Mouse (Mus musculus): Measurements from ENCODE around the gene Gm45208. TPM values are rescaled to one million over a fixed set of nuclear protein-coding genes. Genes with fewer than 3 reads are reported as not detected.
A peak's percentile ranks its signal among the peaks of the same experiment; 100 is the strongest.

Gene Gm45208
- polyA plus RNA-seq, 1 experiment from 2014 or later, result 0.34 TPM

DNA sequence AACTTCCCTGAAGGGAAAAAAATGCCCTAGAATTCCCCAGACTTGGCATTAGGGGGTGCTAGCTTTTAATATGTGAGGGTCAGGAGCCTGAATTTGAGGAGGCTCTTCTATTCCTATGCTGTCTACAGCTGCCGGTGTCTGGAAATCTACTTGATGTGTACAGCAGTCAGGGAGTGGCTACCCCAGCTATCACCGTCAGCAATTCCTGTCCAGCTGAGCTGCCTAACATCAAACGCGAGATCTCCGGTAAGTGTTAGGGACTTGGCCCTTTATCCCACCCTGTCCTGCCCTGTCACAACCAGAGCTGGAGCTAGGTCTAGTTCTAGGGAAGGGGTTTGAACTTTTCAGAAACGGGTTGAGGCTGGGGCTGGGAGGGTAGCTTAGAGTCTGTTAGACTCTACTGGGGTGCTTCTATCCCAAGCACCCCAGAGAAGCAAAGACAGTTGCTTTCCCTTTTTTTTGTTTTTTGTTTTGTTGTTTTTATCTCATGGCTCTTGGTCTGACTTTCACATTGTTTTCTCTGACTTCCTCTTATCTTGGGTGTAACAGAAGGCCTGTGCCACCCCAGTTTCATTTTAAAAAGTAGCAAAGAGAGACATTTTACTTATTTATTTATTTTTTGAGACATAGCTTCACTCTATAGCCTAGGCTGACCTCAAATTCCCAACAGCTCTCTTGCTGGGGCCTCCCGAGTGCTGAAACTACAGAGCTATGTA is 47.4 kb downstream of the Gm45208 start:
- H3K4me1 ChIP-seq (ENCODE audit: control insufficient read depth, insufficient read depth, low read length), result peaks cover 7% of the 10 kb centered on the region; the same call in 1 of the 2 replicates
- 78% methylated on average over 7 of the region's 7 CpGs for WGBS (ENCODE audit: insufficient replicate concordance)
- no peaks in the 10 kb centered on the region for H3K9me3 ChIP-seq (replicated peaks; ENCODE audit: control insufficient read depth, low read length)
- peaks cover 3% of the 10 kb centered on the region; the same call in 1 of the 2 replicates for H3K36me3 ChIP-seq (ENCODE audit: control insufficient read depth, insufficient read depth, low read length)
- H3K27ac ChIP-seq (ENCODE audit: low read depth, low read length), result no peak overlapping the region
- H3K9ac ChIP-seq (ENCODE audit: low read depth, low read length), result no peak overlapping the region
- H3K4me2 ChIP-seq, result no peak overlapping the region
- no peak overlapping the region for H3K4me3 ChIP-seq (ENCODE audit: low read depth, low read length)
- no peak for ATAC-seq (replicated peaks; ENCODE audit: insufficient number of reproducible peaks, low FRiP score, low TSS enrichment)
- no peaks in the 10 kb centered on the region for H3K27me3 ChIP-seq (ENCODE audit: control insufficient read depth, insufficient read depth, low read length)

DNA sequence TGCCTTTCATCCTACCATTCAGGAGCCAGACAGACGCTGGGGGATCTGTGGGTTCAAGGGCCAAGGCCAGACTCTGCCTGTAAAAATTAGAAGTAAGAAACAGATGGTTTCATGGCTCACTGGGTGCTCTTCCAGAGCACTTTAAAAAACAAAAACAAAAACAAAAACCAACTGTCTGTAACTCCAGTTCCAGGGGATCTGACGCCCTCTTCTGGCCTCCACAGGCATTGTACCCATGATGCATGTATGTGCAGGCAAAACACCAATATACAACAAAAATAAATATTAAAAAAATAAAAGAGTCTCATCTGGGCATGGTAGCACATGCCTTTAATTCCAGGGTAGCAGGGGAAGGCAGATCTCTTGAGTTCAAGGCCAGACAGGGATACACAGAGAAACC is 50.7 kb downstream of the Gm45208 start:
- Histone ChIP-seq H3K27me3 (ENCODE audit: control insufficient read depth, insufficient read depth, low read length) (no peaks in the 10 kb centered on the region), H3K9ac (ENCODE audit: low read depth, low read length) (no peak overlapping the region), H3K4me2 (no peak overlapping the region), H3K27ac (ENCODE audit: low read depth, low read length) (no peak overlapping the region), H3K4me1 (ENCODE audit: control insufficient read depth, insufficient read depth, low read length) (no peaks in the 10 kb centered on the region), H3K9me3 (replicated peaks; ENCODE audit: control insufficient read depth, low read length) (no peaks in the 10 kb centered on the region), H3K36me3 (ENCODE audit: control insufficient read depth, insufficient read depth, low read length) (no peaks in the 10 kb centered on the region), H3K4me3 (ENCODE audit: low read depth, low read length) (no peak overlapping the region)
- no peak for ATAC-seq (replicated peaks; ENCODE audit: insufficient number of reproducible peaks, low FRiP score, low TSS enrichment)
- WGBS (ENCODE audit: insufficient replicate concordance), result 53% methylated on average over 2 of the region's 2 CpGs

DNA sequence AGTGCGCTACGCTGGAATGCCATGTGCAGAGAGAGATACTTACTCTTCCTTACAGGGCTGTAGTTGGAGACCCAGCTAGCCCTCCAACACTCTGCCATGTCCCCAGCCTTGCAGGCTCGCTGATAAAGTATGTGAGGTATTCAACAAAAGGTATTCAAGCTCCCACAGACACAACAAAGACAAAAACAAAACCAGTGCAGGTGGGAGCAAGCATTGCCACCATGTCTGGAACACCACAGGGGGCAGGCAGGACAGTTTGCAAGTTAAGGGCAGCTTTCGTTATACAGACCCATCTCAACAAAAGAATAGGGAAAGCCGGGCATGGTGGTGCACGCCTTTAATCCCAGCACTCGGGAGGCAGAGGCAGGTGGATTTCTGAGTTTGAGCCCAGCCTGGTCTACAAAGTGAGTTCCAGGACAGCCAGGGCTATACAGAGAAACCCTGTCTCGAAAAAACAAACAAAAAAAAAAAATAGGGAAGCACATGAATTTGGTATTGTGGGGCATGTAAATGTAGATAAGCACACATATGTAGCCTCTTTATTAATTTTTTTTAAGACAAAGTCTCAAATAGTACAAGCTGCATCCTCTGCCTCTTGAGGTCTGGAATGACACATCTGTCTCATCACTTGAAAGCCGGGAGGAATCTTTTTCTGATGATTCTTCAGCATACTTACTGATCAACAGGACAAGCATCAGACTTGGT is 53.6 kb downstream of the Gm45208 start:
- no peak overlapping the region for H3K9ac ChIP-seq (ENCODE audit: low read depth, low read length)
- H3K4me3 ChIP-seq (ENCODE audit: low read depth, low read length), result no peak overlapping the region
- no peaks in the 10 kb centered on the region for H3K4me1 ChIP-seq (ENCODE audit: control insufficient read depth, insufficient read depth, low read length)
- no peaks in the 10 kb centered on the region for H3K36me3 ChIP-seq (ENCODE audit: control insufficient read depth, insufficient read depth, low read length)
- no peaks in the 10 kb centered on the region for H3K27me3 ChIP-seq (ENCODE audit: control insufficient read depth, insufficient read depth, low read length)
- H3K4me2 ChIP-seq, result no peak overlapping the region
- ATAC-seq (replicated peaks; ENCODE audit: insufficient number of reproducible peaks, low FRiP score, low TSS enrichment), result no peak
- WGBS (ENCODE audit: insufficient replicate concordance), result 63% methylated on average over 9 of the region's 9 CpGs
- no peaks in the 10 kb centered on the region for H3K9me3 ChIP-seq (replicated peaks; ENCODE audit: control insufficient read depth, low read length)
- H3K27ac ChIP-seq (ENCODE audit: low read depth, low read length), result no peak overlapping the region

GRCm38 (mm10) chrX:7776329-7777082 is 54.5 kb downstream of the Gm45208 start:
- Histone ChIP-seq H3K4me3 (ENCODE audit: low read depth, low read length) (no peak overlapping the region), H3K27me3 (ENCODE audit: control insufficient read depth, insufficient read depth, low read length) (no peaks in the 10 kb centered on the region), H3K36me3 (ENCODE audit: control insufficient read depth, insufficient read depth, low read length) (no peaks in the 10 kb centered on the region), H3K27ac (ENCODE audit: low read depth, low read length) (no peak overlapping the region), H3K4me2 (no peak overlapping the region), H3K4me1 (ENCODE audit: control insufficient read depth, insufficient read depth, low read length) (no peaks in the 10 kb centered on the region), H3K9ac (ENCODE audit: low read depth, low read length) (no peak overlapping the region), H3K9me3 (replicated peaks; ENCODE audit: control insufficient read depth, low read length) (no peaks in the 10 kb centered on the region)
- 45% methylated on average over 8 of the region's 8 CpGs for WGBS (ENCODE audit: insufficient replicate concordance)
- ATAC-seq (replicated peaks; ENCODE audit: insufficient number of reproducible peaks, low FRiP score, low TSS enrichment), result no peak

GRCm38 (mm10) chrX:7778450-7779244 is 56.6 kb downstream of the Gm45208 start:
- Histone ChIP-seq H3K4me2 (no peak overlapping the region), H3K9ac (ENCODE audit: low read depth, low read length) (no peak overlapping the region), H3K4me1 (ENCODE audit: control insufficient read depth, insufficient read depth, low read length) (no peaks in the 10 kb centered on the region), H3K4me3 (ENCODE audit: low read depth, low read length) (no peak overlapping the region), H3K27ac (ENCODE audit: low read depth, low read length) (peak overlapping the region; percentile 64), H3K36me3 (ENCODE audit: control insufficient read depth, insufficient read depth, low read length) (no peaks in the 10 kb centered on the region), H3K27me3 (ENCODE audit: control insufficient read depth, insufficient read depth, low read length) (no peaks in the 10 kb centered on the region), H3K9me3 (replicated peaks; ENCODE audit: control insufficient read depth, low read length) (no peaks in the 10 kb centered on the region)
- ATAC-seq (replicated peaks; ENCODE audit: insufficient number of reproducible peaks, low FRiP score, low TSS enrichment), result no peak
- WGBS (ENCODE audit: insufficient replicate concordance), result 48% methylated on average over 7 of the region's 7 CpGs

DNA sequence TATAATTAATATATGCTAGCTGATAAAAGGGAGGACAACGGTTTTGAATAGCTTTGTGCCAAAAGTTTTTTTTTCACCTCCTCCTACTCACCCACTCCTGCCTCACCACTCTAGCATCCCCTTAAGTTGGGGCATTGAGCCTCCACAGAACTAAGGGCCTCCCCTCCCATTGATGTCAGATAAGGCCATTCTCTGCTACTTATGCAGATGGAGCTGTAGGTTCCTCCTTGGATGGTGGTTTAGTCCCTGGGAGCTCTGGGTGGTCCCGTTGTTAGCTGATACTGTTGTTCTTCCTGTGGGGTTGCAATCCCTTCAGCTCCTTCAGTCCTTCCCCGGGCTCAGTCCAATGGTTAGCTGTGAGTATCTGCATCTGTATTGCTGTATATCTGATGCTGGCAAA is 57.2 kb downstream of the Gm45208 start:
- 16% methylated on average over 3 of the region's 3 CpGs for WGBS (ENCODE audit: insufficient replicate concordance)
- Histone ChIP-seq H3K27me3 (ENCODE audit: control insufficient read depth, insufficient read depth, low read length) (no peaks in the 10 kb centered on the region), H3K4me3 (ENCODE audit: low read depth, low read length) (no peak overlapping the region), H3K4me1 (ENCODE audit: control insufficient read depth, insufficient read depth, low read length) (no peaks in the 10 kb centered on the region), H3K36me3 (ENCODE audit: control insufficient read depth, insufficient read depth, low read length) (no peaks in the 10 kb centered on the region), H3K9ac (ENCODE audit: low read depth, low read length) (no peak overlapping the region), H3K4me2 (no peak overlapping the region), H3K9me3 (replicated peaks; ENCODE audit: control insufficient read depth, low read length) (no peaks in the 10 kb centered on the region), H3K27ac (ENCODE audit: low read depth, low read length) (no peak overlapping the region)
- ATAC-seq (replicated peaks; ENCODE audit: insufficient number of reproducible peaks, low FRiP score, low TSS enrichment), result no peak

Other genes with a start within 250 kb of the Gm45208 start
- 0.07 TPM in 1 of 2 replicates, not detected in the other for gene Foxp3, start 148.6 kb upstream of the Gm45208 start, polyA plus RNA-seq (2014; fragmentation: Nextera tagmentation; extraction: Ambion mirVana)
- 1.1 and 1.6 TPM in 2 replicates for gene Ppp1r3f, start 148.0 kb upstream of the Gm45208 start, polyA plus RNA-seq (2014; fragmentation: Nextera tagmentation; extraction: Ambion mirVana)
- gene Ccdc22, start 116.7 kb upstream of the Gm45208 start, polyA plus RNA-seq (2014; fragmentation: Nextera tagmentation; extraction: Ambion mirVana), result 17.4 and 18.7 TPM in 2 replicates
- gene Cacna1f, start 115.2 kb upstream of the Gm45208 start, polyA plus RNA-seq (2014; fragmentation: Nextera tagmentation; extraction: Ambion mirVana), result not detected in 2 replicates
- gene Syp, start 83.8 kb upstream of the Gm45208 start, polyA plus RNA-seq (2014; fragmentation: Nextera tagmentation; extraction: Ambion mirVana), result 0.74 and 1.6 TPM in 2 replicates
- 4.4 and 5.2 TPM in 2 replicates for gene Prickle3, start 65.0 kb upstream of the Gm45208 start, polyA plus RNA-seq (2014; fragmentation: Nextera tagmentation; extraction: Ambion mirVana)
- gene Plp2, start 50.9 kb upstream of the Gm45208 start, polyA plus RNA-seq (2014; fragmentation: Nextera tagmentation; extraction: Ambion mirVana), result 171 and 181 TPM in 2 replicates
- not detected in 2 replicates for gene Magix, start 41.0 kb upstream of the Gm45208 start, polyA plus RNA-seq (2014; fragmentation: Nextera tagmentation; extraction: Ambion mirVana)
- gene Gpkow, start 25.1 kb upstream of the Gm45208 start, polyA plus RNA-seq (2014; fragmentation: Nextera tagmentation; extraction: Ambion mirVana), result 31.2 and 35.7 TPM in 2 replicates
- 16.0 and 16.2 TPM in 2 replicates for gene Wdr45, start 7.9 kb upstream of the Gm45208 start, polyA plus RNA-seq (2014; fragmentation: Nextera tagmentation; extraction: Ambion mirVana)
- 52.3 and 55.9 TPM in 2 replicates for gene Praf2, start 6.2 kb downstream of the Gm45208 start, polyA plus RNA-seq (2014; fragmentation: Nextera tagmentation; extraction: Ambion mirVana)
- gene Ccdc120, start 28.7 kb downstream of the Gm45208 start, polyA plus RNA-seq (2014; fragmentation: Nextera tagmentation; extraction: Ambion mirVana), result 5.2 and 8.5 TPM in 2 replicates
- gene Tfe3, start 40.3 kb downstream of the Gm45208 start, polyA plus RNA-seq (2014; fragmentation: Nextera tagmentation; extraction: Ambion mirVana), result 12.1 and 15.0 TPM in 2 replicates
- 26.5 and 26.8 TPM in 2 replicates for gene Gripap1, start 67.5 kb downstream of the Gm45208 start, polyA plus RNA-seq (2014; fragmentation: Nextera tagmentation; extraction: Ambion mirVana)
- 1.6 TPM in 2 replicates for gene Kcnd1, start 100.0 kb downstream of the Gm45208 start, polyA plus RNA-seq (2014; fragmentation: Nextera tagmentation; extraction: Ambion mirVana)
- 22.9 and 23.7 TPM in 2 replicates for gene Otud5, start 119.1 kb downstream of the Gm45208 start, polyA plus RNA-seq (2014; fragmentation: Nextera tagmentation; extraction: Ambion mirVana)
- 5.2 and 5.7 TPM in 2 replicates for gene Pim2, start 156.0 kb downstream of the Gm45208 start, polyA plus RNA-seq (2014; fragmentation: Nextera tagmentation; extraction: Ambion mirVana)
- gene Slc35a2, start 161.8 kb downstream of the Gm45208 start, polyA plus RNA-seq (2014; fragmentation: Nextera tagmentation; extraction: Ambion mirVana), result 16.9 and 19.1 TPM in 2 replicates
- 81.0 and 88.2 TPM in 2 replicates for gene Pqbp1, start 177.0 kb downstream of the Gm45208 start, polyA plus RNA-seq (2014; fragmentation: Nextera tagmentation; extraction: Ambion mirVana)
- gene Timm17b, start 177.1 kb downstream of the Gm45208 start, polyA plus RNA-seq (2014; fragmentation: Nextera tagmentation; extraction: Ambion mirVana), result 135 and 152 TPM in 2 replicates
- gene Gm10491, start 185.6 kb downstream of the Gm45208 start, polyA plus RNA-seq (2014; fragmentation: Nextera tagmentation; extraction: Ambion mirVana), result not detected in 2 replicates
- gene Gm10490, start 187.3 kb downstream of the Gm45208 start, polyA plus RNA-seq (2014; fragmentation: Nextera tagmentation; extraction: Ambion mirVana), result not detected in 2 replicates
- gene Pcsk1n, start 197.6 kb downstream of the Gm45208 start, polyA plus RNA-seq (2014; fragmentation: Nextera tagmentation; extraction: Ambion mirVana), result 0.10 and 0.23 TPM in 2 replicates
- not detected in 2 replicates for gene Eras, start 206.4 kb downstream of the Gm45208 start, polyA plus RNA-seq (2014; fragmentation: Nextera tagmentation; extraction: Ambion mirVana)
- 23.8 and 27.2 TPM in 2 replicates for gene Hdac6, start 225.6 kb downstream of the Gm45208 start, polyA plus RNA-seq (2014; fragmentation: Nextera tagmentation; extraction: Ambion mirVana)